Mouse (Mus musculus) liver, postnatal 0 days (tissue): Measurements from ENCODE around the gene Gpr26.

ENCODE experiments used
- CTCF ChIP-seq: sonication (generic); IDR thresholded peaks from 2 replicates; pipeline ENCODE4 v1.5.1; 2016; ENCODE audit warnings: antibody characterized with exemption, low read depth
- EP300 ChIP-seq: IDR thresholded peaks from 2 replicates; pipeline ENCODE4 v1.6.1; 2016; ENCODE audit warnings: antibody characterized with exemption, low read depth, mild to moderate bottlenecking

DNA sequence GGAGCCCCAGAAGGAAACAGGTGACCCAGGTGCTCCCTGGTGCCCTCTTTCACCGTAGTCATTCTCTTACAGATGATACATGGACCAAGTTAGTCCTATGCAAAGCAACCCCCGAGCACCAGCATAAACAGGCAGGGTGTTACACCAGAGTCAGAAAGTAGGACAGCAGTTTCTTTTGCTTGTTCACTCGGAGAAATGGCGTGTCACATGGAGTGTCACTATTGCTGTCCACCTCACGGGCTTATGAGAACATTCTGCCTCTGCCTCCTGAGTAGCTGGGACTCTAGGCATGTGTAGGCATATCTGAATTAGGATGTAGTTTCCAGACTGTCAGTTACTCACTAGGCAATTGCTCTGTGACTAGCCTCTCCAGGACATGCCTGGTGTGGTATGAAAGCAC lies 47.7 kb downstream of the Gpr26 start:
- no peak for TF ChIP-seq CTCF
- no peak for TF ChIP-seq EP300
